Mouse (Mus musculus) liver, embryonic 15.5 days (tissue): ENCODE results near the gene Upb1. TPM values are rescaled to one million over a fixed set of nuclear protein-coding genes. Genes with fewer than 3 reads are reported as not detected.
"Not testable (repeated sequence)": the region's sequence is repeated elsewhere in the genome, so short reads cannot be mapped to it uniquely, and the experiment has no call there.

Experiments used
- ATAC-seq: fragments of 200-750 bp; cut with Nextera tagmentation; 2 replicates; pipeline ENCODE4 v1.8.0; 2017; ENCODE audit warnings: moderate number of reproducible peaks, mild to moderate bottlenecking, moderate library complexity; ENCODE audit not compliant: insufficient read depth
- H3K27ac ChIP-seq: fragments of 300-500 bp; sonication (generic); replicated peaks from 2 replicates; pipeline ENCODE4 v1.5.1; 2015; ENCODE audit warnings: mild to moderate bottlenecking, inconsistent platforms
- H3K27me3 ChIP-seq: fragments of 300-500 bp; sonication (generic); 2 replicates; pipeline ENCODE4 v1.6.1; 2015; ENCODE audit warnings: mild to moderate bottlenecking, inconsistent platforms
- H3K36me3 ChIP-seq: fragments of 300-500 bp; sonication (generic); replicated peaks from 2 replicates; pipeline ENCODE4 v1.6.1; 2015; ENCODE audit warnings: moderate library complexity, mild to moderate bottlenecking, inconsistent platforms
- H3K4me1 ChIP-seq: fragments of 300-500 bp; sonication (generic); replicated peaks from 2 replicates; pipeline ENCODE4 v1.6.1; 2015; ENCODE audit warnings: inconsistent platforms
- H3K4me2 ChIP-seq: fragments of 300-500 bp; sonication (generic); 2 replicates; pipeline ENCODE4 v1.6.1; 2015; ENCODE audit warnings: moderate library complexity, mild to moderate bottlenecking, inconsistent platforms
- H3K4me3 ChIP-seq: fragments of 300-500 bp; sonication (generic); replicated peaks from 2 replicates; pipeline ENCODE4 v1.5.1; 2015; ENCODE audit warnings: mild to moderate bottlenecking, inconsistent platforms
- H3K9ac ChIP-seq: fragments of 300-500 bp; sonication (generic); 2 replicates; pipeline ENCODE4 v1.6.1; 2015; ENCODE audit warnings: moderate library complexity, mild to moderate bottlenecking, inconsistent platforms
- H3K9me3 ChIP-seq: fragments of 300-500 bp; sonication (generic); replicated peaks from 2 replicates; pipeline ENCODE4 v1.6.1; 2016; ENCODE audit warnings: inconsistent platforms
- WGBS: fragments of 180-500 bp; shearing (Covaris S2); methylation state at CpG from one replicate; pipeline ENCODE4 v1.1.7; 2015; ENCODE audit warnings: mixed read lengths; ENCODE audit not compliant: insufficient replicate concordance; 5-methylcytosine and 5-hydroxymethylcytosine counted together
- polyA plus RNA-seq: library from polyadenylated mRNA; unstranded; fragments of >200 nt; fragmentation: Nextera tagmentation; extraction: Ambion mirVana; gene quantifications from 2 replicates; pipeline ENCODE4 v1.2.1, GENCODE M21; 2015

Gene Upb1
- polyA plus RNA-seq, 1 experiment from 2014 or later: 28.0 TPM

DNA sequence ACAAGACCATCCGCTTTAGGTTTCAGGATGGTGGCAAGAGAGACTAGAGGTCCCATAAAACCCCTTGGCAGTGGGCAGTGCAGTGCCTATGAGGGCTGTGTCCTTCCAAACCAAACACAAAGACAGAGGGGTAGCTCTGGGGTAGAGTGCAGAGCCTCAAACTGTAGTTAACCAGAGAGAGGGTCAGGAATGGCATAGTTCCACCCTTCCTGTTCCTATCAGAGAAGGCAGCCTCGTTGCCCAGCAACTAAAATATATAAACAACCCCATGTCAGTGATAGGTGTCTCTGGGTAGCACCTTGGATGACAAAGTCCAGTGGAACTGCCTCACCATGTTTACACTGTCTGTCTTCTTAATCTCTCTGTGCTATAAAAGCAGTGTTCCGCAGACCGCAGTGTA lies 40.9 kb downstream of the Upb1 start:
- Histone ChIP-seq H3K4me1 (0 out of 2 replicates have a peak, but pooled peaks cover 9% of the 10 kb centered on the region), H3K27ac (no peak overlapping the region), H3K27me3 (peaks cover 6% of the 10 kb centered on the region; the same call in 1 of the 2 replicates), H3K4me3 (no peak overlapping the region), H3K9ac (no peak overlapping the region), H3K4me2 (no peak overlapping the region), H3K9me3 (no peaks in the 10 kb centered on the region), H3K36me3 (no peaks in the 10 kb centered on the region)
- ATAC-seq: no peak
- 60% methylated on average over 4 of the region's 4 CpGs for WGBS

DNA sequence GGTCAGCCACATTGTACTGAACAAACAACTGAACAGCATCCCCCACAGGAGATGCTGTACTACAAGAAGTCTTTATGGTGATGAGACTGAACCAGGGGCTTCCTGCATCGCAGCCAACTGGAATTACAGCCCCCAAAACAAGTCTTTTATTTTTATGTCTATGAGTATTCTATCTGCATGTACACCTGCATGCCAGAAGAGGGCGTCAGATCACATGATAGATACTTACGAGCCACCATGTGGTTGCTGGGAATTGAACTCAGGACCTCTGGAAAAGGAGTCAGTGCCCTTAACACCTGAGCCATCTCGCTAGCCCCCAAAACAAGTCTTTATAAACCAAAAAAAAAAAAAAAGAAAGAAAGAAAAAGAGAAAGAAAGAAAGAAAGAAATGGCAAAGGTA lies 42.1 kb downstream of the Upb1 start:
- peaks cover 6% of the 10 kb centered on the region; the same call in 1 of the 2 replicates for H3K27me3 ChIP-seq
- H3K4me2 ChIP-seq: no peak overlapping the region
- H3K9ac ChIP-seq: no peak overlapping the region
- H3K4me3 ChIP-seq: no peak overlapping the region
- WGBS: 55% methylated on average over 4 of the region's 4 CpGs
- 0 out of 2 replicates have a peak, but pooled peaks cover 9% of the 10 kb centered on the region for H3K4me1 ChIP-seq
- no peaks in the 10 kb centered on the region for H3K36me3 ChIP-seq
- no peak overlapping the region for H3K27ac ChIP-seq
- no peaks in the 10 kb centered on the region for H3K9me3 ChIP-seq
- ATAC-seq: no peak

- Histone ChIP-seq H3K9ac (no peak overlapping the region), H3K27me3 (peaks cover 6% of the 10 kb centered on the region; the same call in 1 of the 2 replicates), H3K4me3 (no peak overlapping the region), H3K36me3 (no peaks in the 10 kb centered on the region), H3K9me3 (no peaks in the 10 kb centered on the region), H3K4me2 (no peak overlapping the region), H3K4me1 (peaks cover 13% of the 10 kb centered on the region; the same call in 1 of the 2 replicates), H3K27ac (no peak overlapping the region)
- 67% methylated on average over 19 of the region's 19 CpGs for WGBS
- ATAC-seq: peak; percentile 24; the same call in 1 of the 2 replicates
Measured at GRCm38 (mm10) chr10:75444111-75444826, 43.4 kb downstream of the Upb1 start.

DNA sequence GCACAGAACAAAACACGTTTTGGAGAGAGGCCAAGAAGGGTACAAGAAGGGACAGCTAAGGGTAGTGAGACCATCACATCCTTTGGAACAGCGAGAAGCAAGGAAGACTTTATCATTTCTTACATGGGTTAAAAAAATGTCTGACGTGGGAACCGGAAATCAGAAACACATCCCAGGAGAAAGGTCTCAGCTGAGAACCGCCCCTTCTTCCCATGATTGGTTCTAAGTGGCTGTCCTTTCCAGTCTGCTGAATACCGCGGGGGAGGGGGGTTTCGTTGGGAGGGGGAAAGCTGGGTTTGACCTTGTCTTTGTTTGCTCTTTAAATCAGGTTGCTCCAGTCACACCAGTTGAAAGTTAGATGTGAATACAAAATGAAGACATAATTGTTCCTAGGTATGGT lies 44.1 kb downstream of the Upb1 start:
- ATAC-seq: no peak
- no peak overlapping the region for H3K4me2 ChIP-seq
- WGBS: 43% methylated on average over 8 of the region's 8 CpGs

GRCm38 (mm10) chr10:75446501-75447083 lies 45.7 kb downstream of the Upb1 start:
- 34% methylated on average over 13 of the region's 13 CpGs for WGBS
- peak; percentile 40 for ATAC-seq

More for the DNA sequence above, 44.1 kb downstream of the Upb1 start:
- no peak overlapping the region for H3K4me3 ChIP-seq
- H3K27me3 ChIP-seq: peaks cover 6% of the 10 kb centered on the region; the same call in 1 of the 2 replicates
- no peak overlapping the region for H3K9ac ChIP-seq
- H3K27ac ChIP-seq: no peak overlapping the region
- no peaks in the 10 kb centered on the region for H3K9me3 ChIP-seq
- no peaks in the 10 kb centered on the region for H3K36me3 ChIP-seq
- H3K4me1 ChIP-seq: peaks cover 13% of the 10 kb centered on the region; the same call in 1 of the 2 replicates

DNA sequence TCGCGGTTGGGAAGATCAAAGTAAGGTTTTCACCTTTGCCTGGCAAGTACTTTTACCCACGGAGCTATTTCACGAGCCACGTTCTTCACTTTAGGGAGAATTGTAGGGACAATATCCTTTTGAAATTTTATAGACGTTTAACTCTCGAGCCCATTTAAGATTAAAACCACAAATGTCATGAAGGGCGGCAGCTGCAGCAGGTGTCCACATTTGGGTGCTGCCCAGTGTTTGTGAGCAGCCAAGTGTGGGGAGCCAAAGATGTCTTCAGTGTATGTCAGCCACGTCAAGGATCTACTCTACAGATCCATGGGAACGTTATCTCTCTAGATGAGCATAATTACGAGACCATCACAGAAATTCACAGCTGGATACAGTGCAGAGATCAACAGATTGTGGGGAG lies 46.6 kb downstream of the Upb1 start:
- Histone ChIP-seq H3K36me3 (no peaks in the 10 kb centered on the region), H3K9ac (no peak overlapping the region), H3K27me3 (peaks cover 6% of the 10 kb centered on the region; the same call in 1 of the 2 replicates), H3K9me3 (no peaks in the 10 kb centered on the region), H3K4me1 (peaks cover 17% of the 10 kb centered on the region; the same call in 1 of the 2 replicates), H3K27ac (no peak overlapping the region), H3K4me2 (no peak overlapping the region), H3K4me3 (no peak overlapping the region)
- ATAC-seq: no peak
- WGBS: 63% methylated on average over 11 of the region's 11 CpGs

More at GRCm38 (mm10) chr10:75446501-75447083, 45.7 kb downstream of the Upb1 start:
- Histone ChIP-seq H3K4me2 (no peak overlapping the region), H3K36me3 (no peaks in the 10 kb centered on the region), H3K9me3 (no peaks in the 10 kb centered on the region), H3K27ac (no peak overlapping the region), H3K9ac (no peak overlapping the region), H3K27me3 (peaks cover 6% of the 10 kb centered on the region; the same call in 1 of the 2 replicates), H3K4me3 (no peak overlapping the region), H3K4me1 (peaks cover 17% of the 10 kb centered on the region; the same call in 1 of the 2 replicates)

DNA sequence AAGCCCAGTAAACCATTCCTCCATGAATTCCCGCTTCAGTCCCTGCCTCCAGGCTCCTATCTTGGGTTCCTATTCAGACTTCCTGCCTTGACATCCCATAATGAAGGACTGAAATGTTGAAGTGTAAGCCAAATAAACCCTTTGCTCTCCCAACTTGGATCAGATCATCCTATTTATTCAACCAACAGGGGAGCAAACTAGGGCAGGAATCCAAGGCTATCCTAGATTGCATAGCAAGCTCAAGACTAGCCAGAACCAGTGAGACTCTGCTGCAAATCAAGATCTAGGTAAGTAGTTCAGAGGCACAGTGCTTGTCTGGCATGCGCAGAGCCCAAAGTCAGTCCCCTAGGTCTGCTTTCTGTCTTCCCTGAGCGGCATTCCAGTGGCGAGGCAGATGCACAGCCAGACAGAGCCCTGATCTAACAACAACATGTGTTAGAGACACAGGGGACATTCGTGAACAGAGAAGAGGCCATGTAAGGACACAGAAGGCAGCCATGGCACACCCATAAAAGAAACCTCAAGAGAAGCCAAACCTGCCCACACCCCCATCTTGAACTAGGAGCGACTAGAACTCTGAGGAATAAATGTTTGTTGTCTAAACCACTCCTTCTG lies 48.0 kb downstream of the Upb1 start:
- Histone ChIP-seq H3K4me3 (no peak overlapping the region), H3K4me1 (peaks cover 17% of the 10 kb centered on the region; the same call in 1 of the 2 replicates), H3K36me3 (no peaks in the 10 kb centered on the region), H3K9ac (no peak overlapping the region), H3K27ac (no peak overlapping the region), H3K4me2 (no peak overlapping the region), H3K9me3 (no peaks in the 10 kb centered on the region), H3K27me3 (peaks cover 6% of the 10 kb centered on the region; the same call in 1 of the 2 replicates)
- ATAC-seq: no peak
- WGBS: 61% methylated on average over 6 of the region's 6 CpGs

- 70% methylated on average over 8 of the region's 8 CpGs for WGBS
Measured at GRCm38 (mm10) chr10:75450331-75450730, 49.4 kb downstream of the Upb1 start.

DNA sequence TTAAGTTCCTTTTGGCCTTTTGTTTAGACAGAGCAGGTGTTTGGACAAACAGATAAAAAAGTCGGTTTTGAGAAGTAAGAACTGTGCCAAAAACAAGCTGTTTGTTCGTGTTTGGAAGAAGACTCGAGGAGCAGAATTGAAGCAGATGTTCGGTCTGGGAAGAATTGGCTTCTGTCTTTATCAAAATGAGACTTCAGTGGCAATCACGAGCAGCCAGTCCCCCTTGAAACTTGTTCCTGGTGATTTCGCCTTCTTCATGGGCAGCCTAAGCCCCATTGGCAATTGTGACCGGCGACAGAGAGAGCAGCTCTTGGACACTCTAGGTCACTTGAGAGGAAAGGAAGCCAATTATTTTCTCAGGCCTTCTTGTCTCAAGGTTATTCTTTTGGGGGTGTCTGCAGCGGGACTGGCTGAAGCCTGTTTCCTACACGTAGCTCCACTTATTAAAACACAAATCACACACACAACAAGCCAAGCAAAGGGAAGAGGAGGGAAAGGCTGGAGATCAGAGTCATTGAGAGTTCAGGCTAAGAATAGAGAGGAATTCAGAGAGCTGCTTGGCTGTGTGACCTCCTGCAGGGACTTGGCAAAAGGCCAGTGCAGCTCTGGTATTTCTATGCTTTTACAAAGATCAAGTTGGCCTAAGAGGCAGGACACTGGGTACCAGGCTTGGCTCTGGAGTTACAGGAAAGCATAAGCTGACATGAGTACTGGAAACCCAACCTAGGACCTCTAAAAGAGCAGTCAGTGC lies 50.3 kb downstream of the Upb1 start:
- 39% methylated on average over 10 of the region's 10 CpGs for WGBS
- Histone ChIP-seq H3K27ac (no peak overlapping the region), H3K4me2 (no peak overlapping the region), H3K9ac (no peak overlapping the region), H3K4me1 (peaks cover 8% of the 10 kb centered on the region; the same call in 1 of the 2 replicates), H3K4me3 (no peak overlapping the region), H3K36me3 (no peaks in the 10 kb centered on the region), H3K9me3 (no peaks in the 10 kb centered on the region), H3K27me3 (no peaks in the 10 kb centered on the region)
- 0 out of 2 replicates have a peak, but pooled peaks have one; percentile 15 for ATAC-seq

More at GRCm38 (mm10) chr10:75450331-75450730, 49.4 kb downstream of the Upb1 start:
- H3K9ac ChIP-seq: no peak overlapping the region
- H3K9me3 ChIP-seq: no peaks in the 10 kb centered on the region
- no peaks in the 10 kb centered on the region for H3K36me3 ChIP-seq
- no peak overlapping the region for H3K27ac ChIP-seq
- no peak for ATAC-seq
- peaks cover 5% of the 10 kb centered on the region; the same call in 1 of the 2 replicates for H3K27me3 ChIP-seq
- H3K4me1 ChIP-seq: peaks cover 8% of the 10 kb centered on the region; the same call in 1 of the 2 replicates
- no peak overlapping the region for H3K4me2 ChIP-seq
- no peak overlapping the region for H3K4me3 ChIP-seq

GRCm38 (mm10) chr10:75456061-75456831 lies 55.3 kb downstream of the Upb1 start:
- not testable (repeated sequence) for H3K27me3 ChIP-seq, H3K4me3 ChIP-seq, H3K4me2 ChIP-seq, H3K9ac ChIP-seq, H3K27ac ChIP-seq, H3K36me3 ChIP-seq, H3K9me3 ChIP-seq, H3K4me1 ChIP-seq, ATAC-seq
- WGBS: 64% methylated on average over 14 of the region's 18 CpGs
